Mouse (Mus musculus) megakaryocyte, embryonic 14.5 days (primary cell): Measurements from ENCODE around the gene Slc35a5. TPM values are rescaled to one million over a fixed set of nuclear protein-coding genes. Genes with fewer than 3 reads are reported as not detected.

Source experiments
- H3K27me3 ChIP-seq: replicated peaks from 2 replicates; pipeline ENCODE3; 2012; ENCODE audit warnings: inconsistent platforms
- H3K36me3 ChIP-seq: replicated peaks from 2 replicates; pipeline ENCODE3; 2012; ENCODE audit warnings: low read length, inconsistent platforms, mixed read lengths
- H3K4me1 ChIP-seq: 2 replicates; pipeline ENCODE4 v1.6.1; 2012; ENCODE audit warnings: inconsistent platforms
- H3K4me3 ChIP-seq: replicated peaks from 2 replicates; pipeline ENCODE3; 2012; ENCODE audit warnings: moderate library complexity, mild to moderate bottlenecking, inconsistent platforms
- H3K9me3 ChIP-seq: 2 replicates; pipeline ENCODE4 v1.6.1; 2012; ENCODE audit warnings: inconsistent platforms
- FLI1 ChIP-seq: IDR thresholded peaks from 2 replicates; pipeline ENCODE4 v1.6.1; 2012; ENCODE audit warnings: low read length, inconsistent platforms, mixed read lengths
- GATA1 ChIP-seq: IDR thresholded peaks from 3 replicates; pipeline ENCODE4 v1.6.1; 2012; ENCODE audit warnings: mixed read lengths, low read length, inconsistent platforms, borderline replicate concordance
- polyA plus RNA-seq: library from polyadenylated mRNA; stranded (reverse); fragments of >175 nt; gene quantifications from 2 replicates; pipeline ENCODE4 v1.2.3, GENCODE M21; 2012; ENCODE audit warnings: low replicate concordance; ENCODE audit not compliant: insufficient read depth

Slc35a5 gene
- polyA plus RNA-seq, 1 experiment: not detected

DNA sequence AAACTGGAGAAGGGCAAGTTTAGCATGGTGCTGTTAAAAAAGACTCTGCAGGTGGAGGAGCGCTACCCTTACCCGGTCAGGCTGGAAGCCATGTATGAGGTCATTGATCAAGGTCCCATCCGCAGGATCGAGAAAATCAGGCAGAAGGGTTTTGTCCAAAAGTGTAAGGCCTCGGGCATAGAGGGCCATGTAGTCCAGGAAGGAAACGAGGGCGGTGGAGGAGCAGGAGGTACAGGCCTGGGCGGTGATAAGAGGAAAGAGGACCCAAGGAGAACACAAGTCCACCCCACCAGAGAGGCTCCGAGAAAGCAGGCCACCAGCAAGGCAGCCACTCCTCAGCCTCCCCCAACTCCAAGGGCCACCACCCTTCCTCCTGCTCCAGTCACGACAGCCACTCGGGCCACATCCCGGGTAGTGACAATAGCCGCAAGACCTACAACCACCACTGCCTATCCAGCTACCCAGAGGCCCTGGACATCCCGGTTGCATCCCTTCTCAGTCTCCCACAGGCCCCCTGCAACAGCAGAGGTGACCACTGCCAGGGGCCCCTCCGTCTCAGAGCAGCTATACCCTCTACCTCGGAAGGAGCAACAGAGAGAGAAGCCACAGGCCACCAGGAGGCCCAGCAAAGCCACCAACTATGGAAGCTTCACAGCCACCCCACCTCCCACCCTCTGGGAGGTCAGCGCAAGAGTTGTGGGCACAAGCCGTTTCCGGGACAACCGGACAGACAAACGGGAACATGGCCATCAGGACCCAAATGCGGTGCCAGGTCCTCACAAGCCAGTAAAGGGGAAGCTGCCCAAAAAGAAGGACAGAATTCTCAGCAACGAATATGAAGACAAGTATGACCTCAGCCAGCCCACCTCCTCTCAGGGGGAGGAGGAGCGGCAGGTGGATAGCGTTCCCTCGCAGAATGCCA lies 62.7 kb downstream of the Slc35a5 start:
- Histone ChIP-seq H3K4me3 (no peak overlapping the region), H3K4me1 (peaks cover 33% of the 10 kb centered on the region), H3K9me3 (no peaks in the 10 kb centered on the region), H3K27me3 (peaks cover 65% of the 10 kb centered on the region), H3K36me3 (no peaks in the 10 kb centered on the region)
- TF ChIP-seq GATA1: no peak
- no peak for TF ChIP-seq FLI1

DNA sequence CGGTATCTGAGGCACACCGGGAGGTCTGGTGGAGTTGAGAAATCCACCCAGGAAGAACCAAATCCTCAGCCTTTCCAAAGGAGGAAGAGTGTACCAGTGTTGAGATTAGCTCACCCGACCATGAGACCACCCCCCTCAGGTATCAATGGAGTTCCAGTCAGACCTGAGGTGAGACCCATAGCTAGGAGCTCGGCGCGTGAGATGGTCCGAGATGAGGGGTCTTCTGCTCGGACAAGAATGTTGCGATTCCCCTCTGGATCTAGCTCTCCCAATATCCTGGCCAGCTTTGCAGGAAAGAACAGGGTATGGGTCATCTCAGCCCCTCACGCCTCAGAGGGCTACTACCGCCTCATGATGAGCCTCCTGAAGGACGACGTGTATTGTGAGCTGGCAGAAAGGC lies 63.5 kb downstream of the Slc35a5 start:
- peaks cover 37% of the 10 kb centered on the region for H3K4me1 ChIP-seq
- H3K27me3 ChIP-seq: peaks cover 65% of the 10 kb centered on the region
- no peaks in the 10 kb centered on the region for H3K9me3 ChIP-seq
- no peaks in the 10 kb centered on the region for H3K36me3 ChIP-seq
- no peak for TF ChIP-seq GATA1
- TF ChIP-seq FLI1: no peak
- no peak overlapping the region for H3K4me3 ChIP-seq

DNA sequence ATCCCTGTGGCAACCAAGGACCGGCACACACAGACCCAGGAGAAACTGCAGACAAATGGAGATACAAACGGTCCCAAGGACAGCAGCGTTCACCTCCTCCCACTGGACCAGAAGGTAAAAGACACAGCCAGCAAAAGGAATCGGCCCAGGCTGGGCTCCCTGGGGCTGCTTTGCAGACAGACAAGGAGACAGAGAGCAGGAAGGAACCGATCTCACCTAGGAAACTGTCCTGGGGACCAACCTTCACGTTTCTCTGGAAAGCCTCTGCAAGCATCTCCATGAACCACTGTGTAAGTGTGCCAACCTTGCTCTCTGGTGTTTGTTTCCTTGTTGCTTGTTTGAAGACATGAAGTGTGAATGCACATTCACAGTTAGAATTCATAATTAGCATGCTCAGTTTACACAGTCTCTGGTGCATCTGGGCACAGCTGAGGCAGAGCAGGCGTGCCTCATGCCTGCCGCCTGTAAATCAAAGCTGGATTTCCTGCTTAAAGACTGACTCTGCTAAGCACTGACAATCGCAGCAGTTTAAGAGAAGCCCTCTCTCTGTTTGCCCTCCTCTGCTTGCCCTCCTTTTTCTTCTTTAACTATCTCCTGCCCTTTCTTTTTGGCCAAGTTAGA lies 64.3 kb downstream of the Slc35a5 start:
- Histone ChIP-seq H3K36me3 (no peaks in the 10 kb centered on the region), H3K27me3 (peaks cover 63% of the 10 kb centered on the region), H3K4me1 (peaks cover 45% of the 10 kb centered on the region), H3K9me3 (no peaks in the 10 kb centered on the region), H3K4me3 (no peak overlapping the region)
- no peak for TF ChIP-seq FLI1
- TF ChIP-seq GATA1: no peak

DNA sequence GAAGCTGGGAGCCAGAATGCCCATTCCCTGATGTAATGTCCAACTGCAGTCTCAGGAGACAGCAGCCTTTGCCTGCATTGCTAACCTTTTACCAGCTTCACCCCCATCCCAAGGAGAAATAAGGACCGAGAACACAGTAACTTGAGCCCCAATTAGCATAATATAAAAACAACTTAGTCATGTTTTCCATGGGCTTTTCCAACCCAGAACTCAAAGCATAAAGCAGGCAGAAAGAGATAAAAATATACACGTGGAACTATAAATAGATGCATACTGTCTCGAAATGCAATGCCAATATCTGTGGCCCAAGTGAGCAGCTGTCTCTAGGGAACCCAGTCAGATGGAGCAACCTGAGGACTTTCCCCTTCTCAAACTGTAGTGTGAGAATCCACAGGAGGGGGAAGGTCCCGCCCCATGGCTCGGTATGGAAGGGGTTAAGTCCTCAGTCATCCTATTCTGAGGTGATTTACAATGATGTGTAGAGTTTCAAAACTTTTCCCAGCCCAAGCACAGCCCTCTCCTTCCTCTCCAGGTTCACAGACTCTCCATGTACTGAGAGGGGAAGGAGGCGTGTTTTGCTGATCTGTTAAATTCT lies 65.3 kb downstream of the Slc35a5 start, which contains the start of gene Ccdc80:
Gene Ccdc80 (plus strand): TSS at position 266 of the 595 bp plus-strand sequence.
- Histone ChIP-seq H3K4me1 (peaks cover 54% of the 10 kb centered on the region), H3K4me3 (no peak within 1 kb of the TSS), H3K36me3 (no peaks in the 10 kb centered on the region), H3K27me3 (peaks cover 57% of the 10 kb centered on the region), H3K9me3 (no peaks in the 10 kb centered on the region)
- TF ChIP-seq FLI1 (no peak), GATA1 (no peak)

DNA sequence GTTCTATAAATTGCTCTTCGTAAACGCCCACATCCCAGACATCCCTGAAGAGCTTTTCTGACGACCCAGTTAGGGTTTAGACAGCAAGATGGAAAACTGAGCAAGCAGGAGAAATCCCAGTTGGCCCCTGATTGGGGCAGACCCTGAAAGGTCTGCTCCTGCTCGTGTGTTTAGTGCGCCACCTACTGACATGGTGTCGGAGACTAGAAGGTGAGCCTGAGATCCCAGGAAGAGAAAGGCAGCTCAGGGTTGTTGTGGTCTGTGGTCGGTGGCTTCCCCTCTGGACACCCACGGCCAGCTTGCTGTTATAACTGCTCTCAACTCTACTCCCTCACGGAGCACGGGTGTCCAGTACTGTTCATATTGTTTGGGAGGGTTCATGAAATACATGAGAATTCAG lies 68.5 kb downstream of the Slc35a5 start:
- Histone ChIP-seq H3K27me3 (peaks cover 31% of the 10 kb centered on the region), H3K9me3 (no peaks in the 10 kb centered on the region), H3K4me3 (peak overlapping the region; percentile 83), H3K4me1 (peaks cover 46% of the 10 kb centered on the region), H3K36me3 (no peaks in the 10 kb centered on the region)
- TF ChIP-seq GATA1 (no peak), FLI1 (no peak)

Other genes with a start within 250 kb of the Slc35a5 start
- gene Cd200r3, start 215.0 kb downstream of the Slc35a5 start, polyA plus RNA-seq: 0.02 TPM in 1 of 2 replicates, not detected in the other
- gene Ccdc80, start 65.3 kb downstream of the Slc35a5 start, polyA plus RNA-seq: 0.20 TPM in 1 of 2 replicates, not detected in the other
- gene Atg3, start 79 bp upstream of the Slc35a5 start, polyA plus RNA-seq: 16.6 and 39.2 TPM in 2 replicates
- gene Btla, start 65.6 kb upstream of the Slc35a5 start, polyA plus RNA-seq: not detected in 2 replicates